In genomic region chr6:134427165-134427564, GRCm38 (mm10) we compare ENCODE assay signal across 19 mouse cellular contexts. TPM values are rescaled to one million over a fixed set of nuclear protein-coding genes. Genes with fewer than 3 reads are reported as not detected.
DNase-seq lines count a peak whose midpoint lies in the region; ATAC-seq and TF ChIP-seq lines count a peak whose summit lies in the region.
"Had no signal": no experiment of that assay in that cellular context is flagged by ENCODE, and none has a peak within 500 bp of the region (broad histone marks: within the 10 kb centered on the region; RNA-seq: fewer than 3 reads in every experiment).

No protein-coding gene starts in this region.

- ATAC-seq in forebrain, embryonic 11.5 days (replicated peaks; ENCODE audit: low FRiP score), result no peak
- ATAC-seq in forebrain, embryonic 13.5 days, result no peak
- ATAC-seq in lung, postnatal 0 days, result no peak
- ATAC-seq in stomach, postnatal 0 days (ENCODE audit: low FRiP score, low TSS enrichment), result no peak

- no peaks in the 10 kb centered on the region for H3K27me3 ChIP-seq in forebrain, embryonic 11.5 days (ENCODE audit: control insufficient read depth, insufficient read depth, low read length)
- no peaks in the 10 kb centered on the region for H3K27me3 ChIP-seq in forebrain, embryonic 13.5 days
- H3K27me3 ChIP-seq in kidney, adult 2 months (replicated peaks; ENCODE audit: control insufficient read depth, insufficient read depth, low read length), result no peaks in the 10 kb centered on the region
- no peaks in the 10 kb centered on the region for H3K27me3 ChIP-seq in lung, postnatal 0 days (replicated peaks; ENCODE audit: insufficient read depth, low read length)
- no peaks in the 10 kb centered on the region for H3K27me3 ChIP-seq in stomach, postnatal 0 days (ENCODE audit: control insufficient read depth, insufficient read depth, low read length)
- H3K27me3 ChIP-seq: liver, embryonic 15.5 days had no signal

- no peaks in the 10 kb centered on the region for H3K4me1 ChIP-seq in forebrain, embryonic 11.5 days (replicated peaks; ENCODE audit: control insufficient read depth, insufficient read depth, low read length)
- H3K4me1 ChIP-seq in forebrain, embryonic 13.5 days, result no peaks in the 10 kb centered on the region
- no peaks in the 10 kb centered on the region for H3K4me1 ChIP-seq in kidney, adult 2 months (ENCODE audit: control insufficient read depth, insufficient read depth, low read length)
- no peaks in the 10 kb centered on the region for H3K4me1 ChIP-seq in lung, postnatal 0 days (ENCODE audit: insufficient read depth, low read depth, low read length)
- H3K4me1 ChIP-seq in stomach, postnatal 0 days (replicated peaks; ENCODE audit: control insufficient read depth, insufficient read depth), result no peaks in the 10 kb centered on the region

- no peak overlapping the region for H3K4me2 ChIP-seq in forebrain, embryonic 11.5 days (ENCODE audit: low read depth, low read length, severe bottlenecking)
- H3K4me2 ChIP-seq in forebrain, embryonic 13.5 days, result no peak overlapping the region
- H3K4me2 ChIP-seq in lung, postnatal 0 days (replicated peaks; ENCODE audit: low read depth, low read length), result no peak overlapping the region
- H3K4me2 ChIP-seq in stomach, postnatal 0 days (replicated peaks; ENCODE audit: low read depth), result no peak overlapping the region
- H3K4me2 ChIP-seq: liver, embryonic 15.5 days had no signal

- TF ChIP-seq CTCF in kidney, adult 2 months (conservative IDR thresholded peaks at IDR 0.05; ENCODE audit: insufficient read depth, insufficient read length, low read depth, low read length), result peak; percentile 31; the same call in 1 of the 2 replicates
- peak; percentile 62 for TF ChIP-seq CTCF in lung, postnatal 0 days (IDR thresholded peaks at IDR 0.05)
- peak; percentile 59 for TF ChIP-seq CTCF in stomach, postnatal 0 days (IDR thresholded peaks at IDR 0.05; ENCODE audit: low read depth)

- H3K9me3 ChIP-seq in forebrain, embryonic 11.5 days (ENCODE audit: control insufficient read depth, low read length), result no peaks in the 10 kb centered on the region
- H3K9me3 ChIP-seq in forebrain, embryonic 13.5 days (replicated peaks), result no peaks in the 10 kb centered on the region
- H3K9me3 ChIP-seq in lung, postnatal 0 days (ENCODE audit: low read length), result no peaks in the 10 kb centered on the region
- no peaks in the 10 kb centered on the region for H3K9me3 ChIP-seq in stomach, postnatal 0 days (ENCODE audit: control insufficient read depth, low read length)
- H3K9me3 ChIP-seq: liver, embryonic 15.5 days had no signal

- no peak overlapping the region for H3K9ac ChIP-seq in forebrain, embryonic 11.5 days (ENCODE audit: low read length)
- H3K9ac ChIP-seq in forebrain, embryonic 13.5 days, result no peak overlapping the region
- H3K9ac ChIP-seq in lung, postnatal 0 days (replicated peaks; ENCODE audit: low read depth), result no peak overlapping the region
- no peak overlapping the region for H3K9ac ChIP-seq in stomach, postnatal 0 days (ENCODE audit: low read length)
- H3K9ac ChIP-seq: liver, embryonic 15.5 days had no signal

- TF ChIP-seq POLR2A in kidney, adult 2 months (IDR thresholded peaks at IDR 0.05; ENCODE audit: low read depth, low read length), result no peak

- H3K27ac ChIP-seq in forebrain, embryonic 11.5 days (ENCODE audit: low read depth, low read length), result no peak overlapping the region
- no peak overlapping the region for H3K27ac ChIP-seq in forebrain, embryonic 13.5 days
- H3K27ac ChIP-seq in kidney, adult 2 months (ENCODE audit: insufficient read depth, low read depth, low read length), result no peak overlapping the region
- no peak overlapping the region for H3K27ac ChIP-seq in lung, postnatal 0 days (ENCODE audit: low read length)
- H3K27ac ChIP-seq in stomach, postnatal 0 days (replicated peaks), result no peak overlapping the region
- H3K27ac ChIP-seq: liver, embryonic 15.5 days had no signal

- WGBS in forebrain, embryonic 11.5 days, result 82% methylated on average over 3 of the region's 3 CpGs
- 79% methylated on average over 3 of the region's 3 CpGs for WGBS in forebrain, embryonic 13.5 days
- WGBS in kidney, adult 2 months, result 93% methylated on average over 3 of the region's 3 CpGs
- 61% methylated on average over 3 of the region's 3 CpGs for WGBS in lung, postnatal 0 days
- 83% methylated on average over 3 of the region's 3 CpGs for WGBS in stomach, postnatal 0 days

- H3K36me3 ChIP-seq in forebrain, embryonic 11.5 days (ENCODE audit: control insufficient read depth, insufficient read depth, low read length), result no peaks in the 10 kb centered on the region
- no peaks in the 10 kb centered on the region for H3K36me3 ChIP-seq in forebrain, embryonic 13.5 days (ENCODE audit: poor library complexity, severe bottlenecking)
- no peaks in the 10 kb centered on the region for H3K36me3 ChIP-seq in kidney, adult 2 months (ENCODE audit: control insufficient read depth, insufficient read depth, low read length)
- no peaks in the 10 kb centered on the region for H3K36me3 ChIP-seq in lung, postnatal 0 days (ENCODE audit: insufficient read depth, low read length)
- H3K36me3 ChIP-seq in stomach, postnatal 0 days (ENCODE audit: control insufficient read depth, insufficient read depth, low read length), result no peaks in the 10 kb centered on the region
- H3K36me3 ChIP-seq: G1E; liver, embryonic 15.5 days had no signal

- DNase-seq in forebrain, embryonic 11.5 days (ENCODE audit: low spot score), result peak; percentile 42
- DNase-seq in kidney, adult 2 months, result no peak
- no peak for DNase-seq in kidney, adult 9 months
- DNase-seq in lung, postnatal 0 days (ENCODE audit: low spot score), result no peak
- DNase-seq in lung, postnatal 36 days, result no peak
- DNase-seq in stomach, postnatal 0 days (ENCODE audit: low spot score), result no peak
- no peak for DNase-seq in adrenal gland, postnatal 25 days
- DNase-seq: B cell, adult 2 months; cerebellum, adult 11-12 months; embryo, embryonic 11 days; heart, adult 18-20 months; heart, postnatal 14 days; spleen, adult 18-20 months; thymus, postnatal 4 days had no signal

- no peak for TF ChIP-seq EP300 in lung, postnatal 0 days (IDR thresholded peaks at IDR 0.05)
- TF ChIP-seq EP300 in stomach, postnatal 0 days (optimal IDR thresholded peaks at IDR 0.05), result no peak

- no peak overlapping the region for H3K4me3 ChIP-seq in forebrain, embryonic 11.5 days (ENCODE audit: low read depth, low read length)
- H3K4me3 ChIP-seq in forebrain, embryonic 13.5 days, result no peak overlapping the region
- H3K4me3 ChIP-seq in kidney, adult 2 months (ENCODE audit: insufficient read depth, low read depth, low read length), result no peak overlapping the region
- H3K4me3 ChIP-seq in lung, postnatal 0 days (ENCODE audit: low read depth, low read length), result no peak overlapping the region
- H3K4me3 ChIP-seq in stomach, postnatal 0 days (ENCODE audit: low read depth, low read length), result no peak overlapping the region
- H3K4me3 ChIP-seq: erythroblast, embryonic 14.5 days; liver, embryonic 15.5 days had no signal

RNA-seq across cellular contexts. Expression of gene Bcl2l14, which starts 31.0 kb away (rescaled TPM):
- 0.24 and 0.33 TPM in 2 replicates for polyA plus RNA-seq in forebrain, embryonic 11.5 days (2014; fragmentation: Nextera tagmentation; extraction: Ambion mirVana)
- not detected in 2 replicates for polyA plus RNA-seq in forebrain, embryonic 13.5 days (2015; fragmentation: Nextera tagmentation; extraction: Ambion mirVana)
- polyA plus RNA-seq in kidney, adult 2 months (2012; rRNA removed), result 0.77 and 1.1 TPM in 2 replicates
- 6.4 and 6.6 TPM in 2 replicates for polyA plus RNA-seq in lung, postnatal 0 days (2015; fragmentation: Nextera tagmentation; extraction: Ambion mirVana)
- 27.4 and 29.6 TPM in 2 replicates for polyA plus RNA-seq in stomach, postnatal 0 days (2015; fragmentation: Nextera tagmentation; extraction: Ambion mirVana)
- 0.24 TPM in 1 of 2 replicates, not detected in the other for total RNA-seq in adrenal gland, postnatal 25 days (2021)
- total RNA-seq: heart, adult 18-20 months; heart, postnatal 14 days; left cerebral cortex, postnatal 25 days had no signal
- polyA plus RNA-seq: erythroblast, embryonic 14.5 days; G1E had no signal
